Mouse (Mus musculus) intestine, postnatal 0 days (tissue): ENCODE measurements at regions not wholly inside any gene's neighbourhood (a gene's known extent, or its start where the extent isn't known, plus 50 kb on each side); places are given as distances from the start of the nearest gene placed in this dataset.
A peak's percentile ranks its signal among the peaks of the same experiment; 100 is the strongest.

Experiments
- ATAC-seq: fragments of 200-750 bp; cut with Nextera tagmentation; 2 replicates; pipeline ENCODE4 v1.8.0; 2017; ENCODE audit warnings: mild to moderate bottlenecking, moderate TSS enrichment, moderate library complexity
- H3K27ac ChIP-seq: fragments of 300-500 bp; sonication (generic); 2 replicates; pipeline ENCODE4 v1.5.1; 2014; ENCODE audit warnings: mild to moderate bottlenecking, low read depth, low read length, moderate library complexity
- H3K27me3 ChIP-seq: fragments of 300-500 bp; sonication (generic); replicated peaks from 2 replicates; pipeline ENCODE4 v1.6.1; 2014; ENCODE audit warnings: low read length, mixed read lengths; ENCODE audit not compliant: control insufficient read depth, insufficient read depth
- H3K36me3 ChIP-seq: fragments of 300-500 bp; sonication (generic); 2 replicates; pipeline ENCODE4 v1.6.1; 2014; ENCODE audit warnings: mild to moderate bottlenecking, moderate library complexity; ENCODE audit not compliant: control insufficient read depth, insufficient read depth
- H3K4me1 ChIP-seq: fragments of 300-500 bp; sonication (generic); replicated peaks from 2 replicates; pipeline ENCODE4 v1.6.1; 2014; ENCODE audit warnings: antibody characterized with exemption, low read length, mixed read lengths; ENCODE audit not compliant: control insufficient read depth, insufficient read depth
- H3K4me2 ChIP-seq: fragments of 300-500 bp; sonication (generic); replicated peaks from 2 replicates; pipeline ENCODE4 v1.6.1; 2014; ENCODE audit warnings: low read depth, mild to moderate bottlenecking, moderate library complexity
- H3K4me3 ChIP-seq: fragments of 300-500 bp; sonication (generic); 2 replicates; pipeline ENCODE4 v1.5.1; 2014; ENCODE audit warnings: low read depth, low read length
- H3K9ac ChIP-seq: fragments of 300-500 bp; sonication (generic); 2 replicates; pipeline ENCODE4 v1.6.1; 2014; ENCODE audit warnings: mild to moderate bottlenecking, low read depth, low read length
- H3K9me3 ChIP-seq: fragments of 300-500 bp; sonication (generic); 2 replicates; pipeline ENCODE4 v1.6.1; 2016; ENCODE audit warnings: mixed run types; ENCODE audit not compliant: control insufficient read depth
- CTCF ChIP-seq: sonication (generic); IDR thresholded peaks from 2 replicates; pipeline ENCODE4 v1.5.1; 2016; ENCODE audit warnings: low read depth, mild to moderate bottlenecking, control low read depth, antibody characterized with exemption, moderate library complexity
- WGBS: fragments of 180-500 bp; shearing (Covaris S2); extraction: QIAGEN DNeasy Blood & Tissue Kit; methylation state at CpG from one replicate; pipeline ENCODE4 v1.1.7; 2014; 5-methylcytosine and 5-hydroxymethylcytosine counted together

DNA sequence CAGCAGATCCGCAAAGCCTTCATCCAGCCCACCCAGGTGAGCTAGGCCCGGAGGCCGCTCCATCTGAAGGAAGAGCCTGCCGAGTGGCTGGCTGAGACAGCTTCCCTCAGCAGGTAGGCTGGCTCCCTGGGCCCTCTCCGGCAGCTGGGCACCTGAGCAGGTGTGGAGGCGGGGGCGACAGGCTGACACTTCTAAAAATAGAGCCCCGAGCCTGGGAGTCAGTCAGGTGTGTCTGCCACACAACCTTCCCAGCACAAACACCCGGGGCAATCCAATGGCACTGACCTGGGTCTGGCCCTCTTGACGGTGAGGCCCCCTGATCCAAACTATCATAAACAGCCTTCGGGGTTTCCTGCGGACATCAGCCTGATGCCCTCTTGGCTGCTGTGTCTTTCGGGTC is 58.5 kb downstream of the Zfp36l2 start:
- Histone ChIP-seq H3K4me2 (no peak overlapping the region), H3K4me3 (no peak overlapping the region), H3K9me3 (no peaks in the 10 kb centered on the region), H3K27me3 (no peaks in the 10 kb centered on the region), H3K36me3 (no peaks in the 10 kb centered on the region), H3K4me1 (0 out of 2 replicates have a peak, but pooled peaks cover 10% of the 10 kb centered on the region), H3K27ac (peak overlapping the region; percentile 46), H3K9ac (no peak overlapping the region)
- TF ChIP-seq CTCF: no peak
- ATAC-seq: 0 out of 2 replicates have a peak, but pooled peaks have one; percentile 9
- 50% methylated on average over 13 of the region's 13 CpGs for WGBS

GRCm38 (mm10) chr17:84128262-84128661 is 59.5 kb downstream of the Zfp36l2 start:
- Histone ChIP-seq H3K27ac (no peak overlapping the region), H3K9me3 (no peaks in the 10 kb centered on the region), H3K4me3 (no peak overlapping the region), H3K4me2 (no peak overlapping the region), H3K27me3 (no peaks in the 10 kb centered on the region), H3K36me3 (no peaks in the 10 kb centered on the region; the same call in 1 of the 2 replicates), H3K9ac (no peak overlapping the region), H3K4me1 (0 out of 2 replicates have a peak, but pooled peaks cover 10% of the 10 kb centered on the region)
- no peak for ATAC-seq
- 77% methylated on average over 5 of the region's 5 CpGs for WGBS
- TF ChIP-seq CTCF: no peak

DNA sequence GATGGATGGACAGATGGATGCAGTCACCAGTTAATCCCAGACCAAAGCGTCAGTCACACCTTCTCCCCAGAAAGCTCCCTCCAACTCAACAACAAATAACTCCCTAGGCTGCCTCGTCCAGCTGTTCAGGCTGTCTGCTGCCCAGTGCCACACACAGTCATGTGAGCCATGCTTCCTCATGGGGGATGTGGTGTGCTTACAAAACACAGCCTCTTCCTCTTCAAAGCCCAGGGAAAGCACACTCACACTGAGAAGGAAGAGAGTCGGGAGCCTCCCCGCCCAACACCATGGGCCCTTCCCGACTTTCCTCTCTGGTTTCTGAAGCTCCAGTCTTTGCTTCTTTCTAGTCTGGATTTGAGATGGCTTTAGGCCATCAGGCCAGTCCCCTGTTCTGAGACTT is 61.6 kb downstream of the Zfp36l2 start:
- no peak for ATAC-seq
- TF ChIP-seq CTCF: no peak
- 50% methylated on average over 5 of the region's 5 CpGs for WGBS

DNA sequence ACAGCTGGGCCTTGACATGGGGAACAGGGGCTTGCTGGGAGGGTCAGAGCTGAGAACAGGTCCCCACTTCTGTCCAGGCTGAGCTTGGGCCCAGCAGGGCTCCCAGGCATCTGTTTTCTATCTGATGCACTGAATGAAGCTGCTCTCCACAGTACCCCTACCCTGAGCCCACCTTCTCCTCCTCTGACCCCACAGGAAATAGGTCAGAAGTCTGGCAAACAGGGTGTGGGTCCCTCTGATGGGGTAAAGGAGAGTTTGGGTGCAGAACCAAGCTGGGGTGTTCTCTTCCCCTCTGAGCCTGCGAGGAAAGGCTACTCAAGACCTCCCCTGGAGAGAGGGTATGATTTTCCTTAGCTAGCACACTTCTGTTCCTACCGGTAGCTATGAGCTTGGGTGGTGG is 64.6 kb downstream of the Zfp36l2 start:
- H3K4me1 ChIP-seq: 0 out of 2 replicates have a peak, but pooled peaks cover 3% of the 10 kb centered on the region
- WGBS: 78% methylated on average over 2 of the region's 2 CpGs
- TF ChIP-seq CTCF: no peak
- H3K4me2 ChIP-seq: no peak overlapping the region
- no peaks in the 10 kb centered on the region; the same call in 1 of the 2 replicates for H3K36me3 ChIP-seq
- no peak overlapping the region for H3K4me3 ChIP-seq
- no peaks in the 10 kb centered on the region for H3K9me3 ChIP-seq
- H3K9ac ChIP-seq: no peak overlapping the region
- H3K27me3 ChIP-seq: no peaks in the 10 kb centered on the region
- no peak for ATAC-seq
- no peak overlapping the region for H3K27ac ChIP-seq

More for the DNA sequence above, 61.6 kb downstream of the Zfp36l2 start:
- Histone ChIP-seq H3K4me1 (0 out of 2 replicates have a peak, but pooled peaks cover 6% of the 10 kb centered on the region), H3K27me3 (no peaks in the 10 kb centered on the region), H3K4me2 (no peak overlapping the region), H3K27ac (no peak overlapping the region), H3K36me3 (no peaks in the 10 kb centered on the region; the same call in 1 of the 2 replicates), H3K9me3 (no peaks in the 10 kb centered on the region), H3K4me3 (no peak overlapping the region), H3K9ac (no peak overlapping the region)

DNA sequence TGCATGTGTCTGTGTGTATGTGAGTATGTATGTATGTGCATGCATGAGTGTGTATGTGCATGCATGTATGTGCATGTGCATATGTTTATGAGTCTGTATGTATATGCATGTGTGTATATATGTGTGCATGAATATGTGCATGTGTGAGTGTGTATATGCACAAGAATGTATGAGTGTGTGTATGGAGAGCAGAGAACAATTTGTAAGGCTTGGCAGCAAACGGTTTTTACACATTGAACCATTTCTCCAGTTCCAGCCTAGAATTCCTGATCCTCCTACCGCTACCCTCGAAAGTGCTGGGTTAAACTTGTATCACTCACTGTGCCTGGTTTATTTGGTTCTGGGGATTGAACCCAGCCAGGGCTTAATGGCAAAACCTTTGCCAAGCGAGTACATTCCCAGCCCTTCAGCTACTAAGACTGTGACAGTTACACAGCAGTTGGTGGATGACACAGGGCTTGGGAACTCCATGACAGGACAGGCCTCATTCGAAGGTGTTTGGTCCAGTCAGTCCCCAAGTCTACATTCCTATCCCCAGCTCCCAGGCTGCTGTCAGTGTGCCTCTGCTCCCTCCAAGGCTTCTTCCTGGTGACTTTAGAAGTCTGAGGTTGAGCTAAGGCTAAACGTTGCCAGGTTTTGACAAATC is 65.1 kb downstream of the Zfp36l2 start:
- H3K27ac ChIP-seq: no peak overlapping the region
- no peaks in the 10 kb centered on the region; the same call in 1 of the 2 replicates for H3K36me3 ChIP-seq
- no peaks in the 10 kb centered on the region for H3K9me3 ChIP-seq
- no peak for TF ChIP-seq CTCF
- ATAC-seq: no peak
- H3K4me1 ChIP-seq: 0 out of 2 replicates have a peak, but pooled peaks cover 6% of the 10 kb centered on the region
- H3K4me3 ChIP-seq: no peak overlapping the region
- no peak overlapping the region for H3K9ac ChIP-seq
- no peaks in the 10 kb centered on the region for H3K27me3 ChIP-seq
- 78% methylated on average over 6 of the region's 6 CpGs for WGBS
- H3K4me2 ChIP-seq: no peak overlapping the region

DNA sequence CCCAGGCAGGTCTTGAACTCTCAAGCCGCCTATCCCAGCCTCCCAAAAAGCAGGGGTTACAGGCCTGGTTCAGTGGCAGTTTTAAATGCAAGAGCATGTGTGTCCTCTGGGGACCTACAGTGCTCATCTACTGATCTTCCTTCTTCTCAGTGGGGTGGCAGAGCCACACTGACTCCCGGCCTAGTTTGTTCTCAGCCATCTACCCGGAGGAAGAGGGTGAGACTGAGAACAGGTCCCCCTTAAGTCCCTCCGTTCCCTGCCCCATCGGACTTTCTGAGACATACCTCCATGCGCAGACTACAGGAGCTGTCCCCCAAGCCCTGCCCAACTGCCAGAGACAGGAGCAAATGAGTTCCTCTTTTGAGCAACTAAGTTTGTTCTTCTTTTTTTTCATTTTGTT is 66.5 kb downstream of the Zfp36l2 start:
- no peak overlapping the region for H3K27ac ChIP-seq
- WGBS: 82% methylated on average over 6 of the region's 6 CpGs
- no peaks in the 10 kb centered on the region; the same call in 1 of the 2 replicates for H3K36me3 ChIP-seq
- no peak overlapping the region for H3K9ac ChIP-seq
- no peak overlapping the region for H3K4me2 ChIP-seq
- no peak overlapping the region for H3K4me3 ChIP-seq
- no peak for ATAC-seq
- no peak for TF ChIP-seq CTCF
- H3K27me3 ChIP-seq: no peaks in the 10 kb centered on the region
- no peaks in the 10 kb centered on the region for H3K9me3 ChIP-seq
- H3K4me1 ChIP-seq: 0 out of 2 replicates have a peak, but pooled peaks cover 4% of the 10 kb centered on the region
